Mouse (Mus musculus): ENCODE data around the gene Slc35e4. TPM values are rescaled to one million over a fixed set of nuclear protein-coding genes. Genes with fewer than 3 reads are reported as not detected.
"Not testable (repeated sequence)": the region's sequence is repeated elsewhere in the genome, so short reads cannot be mapped to it uniquely, and the experiment has no call there.

The Slc35e4 gene
- total RNA-seq (2021): 1 to 10 TPM; 3.5 TPM
- long read RNA-seq, experiment 1, transcript Slc35e4-201 (2 exons, 3,059 nt): major isoform, 6 of 6 reads
- long read RNA-seq, experiment 1, partial matches to known transcripts: 0 of 6 reads
- long read RNA-seq, experiment 1, other reads (novel, unspliced or antisense): 0 of 6 reads
- long read RNA-seq, experiment 2, partial matches to known transcripts: 0 of 4 reads
- long read RNA-seq, experiment 2, other reads (novel, unspliced or antisense): 0 of 4 reads

- peak; percentile 81 to 92 for DNase-seq
These were observed at the start of gene Slc35e4 for GRCm38 (mm10) chr11:3914109-3914840. Gene Slc35e4, minus strand, starts transcription at chr11:3914664.

DNA sequence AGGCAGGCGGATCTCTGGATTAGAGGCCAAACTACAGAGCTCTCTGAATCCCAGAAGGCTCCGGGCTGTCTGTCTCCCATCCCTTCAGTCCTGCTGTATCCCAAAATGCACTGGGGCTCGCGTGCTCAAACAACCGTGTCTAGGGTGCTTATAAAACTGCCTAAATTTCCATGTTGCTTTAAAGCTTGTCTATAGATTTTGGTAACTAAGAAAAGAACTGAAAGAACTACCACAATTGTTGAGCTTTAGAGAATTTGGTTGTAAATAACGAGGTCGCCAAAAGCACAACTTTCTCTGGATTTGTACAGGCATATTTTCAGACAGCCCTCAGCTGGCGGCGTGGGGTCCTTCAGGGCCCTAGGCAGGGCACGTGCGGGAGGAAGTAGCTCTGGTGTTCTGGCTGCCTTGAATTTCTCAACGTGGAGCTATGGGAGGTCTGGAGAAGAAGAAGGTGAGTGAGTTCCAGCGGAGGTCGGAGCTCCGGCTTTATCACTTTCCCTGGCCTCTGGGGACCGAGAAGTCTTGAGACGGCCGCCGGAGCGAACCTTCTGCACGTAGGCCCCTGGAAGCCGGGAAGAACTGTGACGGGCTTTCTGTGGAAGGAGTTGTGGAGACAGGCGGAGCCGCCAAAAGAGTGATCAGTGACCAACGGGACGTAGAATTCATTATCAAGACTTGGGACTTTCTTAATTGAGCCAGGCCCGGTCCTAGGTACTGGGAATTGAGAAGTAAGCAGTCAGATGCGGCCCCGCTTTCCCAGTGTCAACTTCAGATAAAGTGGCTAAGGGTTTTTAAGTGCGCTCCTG lies 49.3 kb upstream of the Slc35e4 start, which contains the start of gene Pes1:
Pes1 (plus strand) TSS at position 366 of the 806 bp plus-strand sequence.
- DNase-seq: peak; percentile 86 to 90

- no peak for DNase-seq
These were observed 48.7 kb upstream of the Slc35e4 start for GRCm38 (mm10) chr11:3963155-3963554.

GRCm38 (mm10) chr11:3961761-3962160 lies 47.3 kb upstream of the Slc35e4 start:
- no peak for DNase-seq

DNA sequence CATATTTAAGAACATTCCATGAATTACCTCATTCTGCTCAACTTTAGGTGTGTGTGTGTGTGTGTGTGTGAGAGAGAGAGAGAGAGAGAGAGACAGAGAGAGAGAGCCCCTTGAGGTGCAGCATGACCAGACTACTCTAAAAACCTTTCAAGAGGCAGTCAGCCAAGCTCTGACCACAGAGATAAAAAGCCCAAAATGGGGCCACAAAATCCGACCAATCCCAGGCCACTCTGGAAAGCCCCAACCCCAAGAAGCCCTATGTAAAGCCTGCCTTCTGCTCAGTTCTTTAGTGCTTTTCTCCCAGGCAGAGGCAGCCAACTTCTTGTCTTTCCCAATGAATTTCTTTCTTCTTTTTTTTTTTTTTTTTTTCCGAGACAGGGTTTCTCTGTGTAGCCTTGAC lies 46.4 kb upstream of the Slc35e4 start:
- DNase-seq: no peak

- DNase-seq: not testable (repeated sequence)
These were observed 40.9 kb upstream of the Slc35e4 start for GRCm38 (mm10) chr11:3955371-3955770.

DNA sequence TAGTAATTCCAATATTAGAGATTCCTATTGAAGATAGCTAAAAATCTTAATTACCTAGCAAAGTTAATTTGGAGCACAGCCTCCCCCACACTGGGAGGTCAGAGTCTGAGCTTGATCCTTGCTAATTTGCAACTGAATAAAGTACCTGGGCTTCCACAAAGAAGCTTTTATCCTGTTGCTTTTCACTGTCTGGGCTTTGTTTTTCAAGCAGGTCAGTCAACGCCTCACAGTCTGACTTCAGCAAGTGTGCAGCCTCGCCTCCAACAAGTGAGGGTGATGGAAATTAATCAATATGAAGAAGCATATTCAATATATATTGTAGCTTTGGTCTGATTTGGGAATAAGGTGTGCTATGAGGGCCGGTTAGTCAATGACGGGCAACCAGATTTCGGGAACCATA lies 40.4 kb upstream of the Slc35e4 start:
- not testable (repeated sequence) for DNase-seq

- no peak for DNase-seq
These were observed 31.9 kb upstream of the Slc35e4 start for GRCm38 (mm10) chr11:3946386-3946785.

DNA sequence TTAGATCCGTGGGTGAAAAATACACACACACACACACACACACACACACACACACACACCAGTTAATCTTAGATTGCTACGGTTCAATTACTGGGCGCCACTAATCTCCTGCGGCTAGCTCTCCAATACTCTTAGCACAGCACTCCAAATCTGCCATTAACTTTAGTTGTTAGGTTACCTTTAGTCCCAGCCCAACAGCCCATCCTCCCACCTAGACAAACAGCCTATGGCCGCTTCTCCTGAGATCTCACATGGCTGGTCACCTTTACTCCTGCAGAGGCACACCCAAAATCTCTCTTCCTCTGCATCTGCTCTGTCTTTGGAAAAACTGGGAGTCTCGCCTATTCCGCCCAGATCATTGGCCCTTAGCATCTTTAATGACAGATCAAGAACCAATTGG lies 26.9 kb upstream of the Slc35e4 start:
- DNase-seq: no peak

DNA sequence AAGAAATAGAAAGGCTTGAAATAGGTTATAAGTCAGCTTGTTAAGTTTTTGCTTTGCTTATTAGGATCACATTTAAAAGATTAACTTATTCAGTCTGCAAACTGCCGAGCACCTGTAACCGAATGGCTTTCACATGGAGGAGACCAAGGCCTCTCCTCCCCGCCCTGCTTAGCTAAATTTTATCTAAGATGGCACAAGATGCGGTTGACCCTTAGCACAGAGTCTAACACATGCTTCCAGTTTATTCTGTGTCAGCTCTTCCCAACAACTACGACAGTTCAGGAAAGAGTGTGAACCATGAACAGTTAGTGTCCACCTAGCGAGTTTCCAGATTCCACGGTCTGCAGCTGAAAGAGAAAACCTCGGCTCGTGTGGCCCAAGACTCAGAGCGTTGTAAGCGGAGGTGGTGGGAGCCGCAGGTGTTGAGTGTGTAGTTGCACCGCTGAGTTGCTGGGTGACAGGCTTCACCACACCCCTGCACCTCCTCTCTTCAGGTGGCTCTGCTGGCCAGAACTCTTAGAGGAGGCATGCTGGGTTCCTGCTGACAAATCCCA lies 22.9 kb upstream of the Slc35e4 start:
- DNase-seq: no peak

DNA sequence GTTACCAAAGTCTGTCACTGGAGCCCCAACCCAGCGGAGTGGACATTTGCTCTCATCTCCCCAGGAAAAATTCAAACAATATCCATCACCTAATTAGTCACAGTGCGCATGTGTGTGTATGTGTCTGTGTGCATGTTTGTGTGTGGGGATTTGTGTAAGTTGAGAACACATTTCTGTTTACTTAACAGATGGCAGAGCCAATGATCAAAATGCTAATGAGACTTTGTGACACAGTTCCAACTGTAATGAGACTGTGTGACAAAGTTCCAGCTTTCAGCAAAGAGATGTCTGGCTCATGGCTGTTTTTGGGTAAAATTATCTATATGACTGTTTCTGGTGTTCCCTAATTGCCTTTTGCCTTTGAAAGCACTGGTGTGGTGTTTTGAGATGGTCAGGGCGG lies 21.9 kb upstream of the Slc35e4 start:
- no peak for DNase-seq

- DNase-seq: no peak
These were observed 20.7 kb upstream of the Slc35e4 start for GRCm38 (mm10) chr11:3935135-3935534.

DNA sequence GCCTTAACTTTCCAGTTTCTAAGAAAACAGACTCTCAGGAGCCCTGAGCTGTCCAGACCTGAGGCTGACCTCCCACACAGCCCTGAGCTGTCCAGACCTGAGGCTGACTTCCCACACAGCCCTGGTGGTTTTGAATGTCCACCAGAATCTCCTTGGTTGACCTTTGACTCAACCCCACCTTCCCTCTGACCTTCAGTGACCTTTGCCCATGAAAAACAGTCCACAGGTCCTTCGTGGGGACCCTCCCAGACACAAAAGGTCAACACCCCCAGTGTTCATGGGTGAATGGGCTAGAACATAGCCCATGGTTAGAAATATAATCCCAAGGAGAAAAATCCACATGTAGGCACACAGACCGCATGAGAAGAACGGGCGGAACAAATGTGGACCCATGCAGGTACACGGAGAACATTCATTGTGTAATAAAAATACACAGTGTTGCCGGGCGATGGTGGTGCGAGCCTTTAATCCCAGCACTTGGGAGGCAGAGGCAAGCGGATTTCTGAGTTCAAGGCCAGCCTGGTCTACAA lies 19.4 kb upstream of the Slc35e4 start:
- DNase-seq: no peak

- peak; percentile 95 to 96 for DNase-seq
These were observed 17.2 kb upstream of the Slc35e4 start, which contains the start of gene Tcn2 for GRCm38 (mm10) chr11:3931511-3932211. Gene Tcn2, minus strand, starts transcription at chr11:3932159.

GRCm38 (mm10) chr11:3930931-3931330 lies 16.5 kb upstream of the Slc35e4 start:
- DNase-seq: no peak

GRCm38 (mm10) chr11:3930019-3930418 lies 15.6 kb upstream of the Slc35e4 start:
- peak in 1 of 2 experiments; percentile 44 for DNase-seq

DNA sequence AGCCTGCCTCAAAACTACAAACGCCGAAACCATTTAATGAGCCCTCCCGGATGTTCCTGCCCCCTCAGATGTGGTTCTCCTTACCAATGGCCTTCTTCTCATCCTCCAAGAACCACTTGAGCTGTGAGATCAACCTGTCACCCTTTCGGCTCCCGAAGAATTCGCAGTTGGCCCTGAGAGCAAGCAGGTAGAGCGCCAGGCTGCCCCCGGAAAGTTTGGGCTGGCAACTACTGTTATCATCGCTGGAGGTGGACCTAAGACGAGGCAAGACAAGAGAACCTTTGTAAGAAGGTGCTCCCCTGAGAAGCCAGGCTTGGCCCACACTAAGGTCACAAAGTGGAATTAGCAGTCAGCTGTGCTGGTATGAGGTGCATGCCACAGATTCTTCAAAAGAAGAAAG lies 11.5 kb upstream of the Slc35e4 start:
- no peak for DNase-seq

- no peak for DNase-seq
These were observed 8.3 kb upstream of the Slc35e4 start for GRCm38 (mm10) chr11:3922731-3923130.

DNA sequence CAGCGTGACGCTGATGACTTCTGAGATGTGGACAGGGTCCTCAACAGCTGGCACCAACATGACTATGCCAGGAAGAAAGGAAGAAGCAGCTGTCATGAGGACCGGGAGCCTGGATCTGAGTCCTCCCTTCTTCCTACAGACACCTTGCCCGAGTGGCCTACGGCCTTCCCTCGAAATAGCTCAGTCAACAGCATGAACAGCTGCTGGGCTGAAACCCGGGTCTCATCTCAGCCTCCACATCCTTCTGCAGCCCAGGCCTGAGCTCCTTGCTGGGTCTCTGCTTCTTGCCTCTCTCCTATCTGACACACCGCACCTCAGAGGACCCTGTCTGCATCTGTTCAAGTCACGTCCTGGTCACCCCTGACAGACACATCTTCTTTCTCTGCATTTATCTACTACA lies 7.7 kb upstream of the Slc35e4 start:
- no peak for DNase-seq

DNA sequence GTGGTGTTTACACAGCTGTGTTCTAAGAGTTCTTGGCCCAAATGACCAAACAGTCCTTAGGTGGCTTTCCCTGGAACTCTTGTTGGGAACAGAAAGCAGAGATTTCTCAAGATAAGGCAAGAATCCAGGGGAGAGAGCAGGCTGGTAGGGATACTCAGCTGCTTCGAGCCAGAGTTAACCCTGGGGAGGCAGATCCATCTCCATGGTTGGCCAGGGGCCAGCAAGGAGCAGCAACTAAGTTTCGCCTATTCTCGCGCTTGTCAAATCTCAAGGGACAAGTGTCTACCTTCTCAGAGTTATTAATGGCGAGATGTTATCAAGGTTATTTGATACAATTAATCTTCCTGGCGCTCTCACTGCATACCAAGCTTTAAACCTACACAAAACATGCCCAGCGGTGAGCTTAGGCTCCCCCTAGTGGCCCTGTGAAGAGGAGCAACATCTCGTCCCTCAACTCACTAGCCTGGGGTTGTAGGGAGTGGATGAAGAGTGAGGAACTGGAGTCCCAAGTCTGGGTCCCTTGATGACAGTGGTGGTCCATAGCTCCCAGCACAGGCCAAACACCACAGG lies 6.9 kb upstream of the Slc35e4 start:
- peak; percentile 40 to 63 for DNase-seq

DNA sequence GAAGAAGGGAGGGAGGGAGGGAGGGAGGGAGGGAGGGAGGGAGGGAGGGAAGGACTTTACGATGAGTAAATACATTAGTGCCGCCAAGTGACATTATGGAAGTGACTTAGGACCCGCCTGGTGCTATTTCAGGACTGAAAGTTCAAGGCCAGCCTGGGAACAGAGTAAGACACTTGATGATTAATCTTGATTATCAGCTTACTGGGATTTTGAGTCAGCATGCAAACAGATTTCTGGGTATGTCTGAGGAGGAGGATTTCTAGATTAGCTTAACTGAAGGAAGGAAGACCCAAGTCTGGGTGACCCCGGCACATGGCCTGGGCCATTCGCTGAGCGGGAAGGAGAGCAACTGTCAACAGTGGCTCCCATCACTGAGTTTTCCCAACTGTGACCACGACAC lies 6.0 kb upstream of the Slc35e4 start:
- no peak for DNase-seq

All from heart, adult 18-20 months (tissue).